Mouse (Mus musculus): ENCODE measurements around the gene Cpt1a. TPM values are rescaled to one million over a fixed set of nuclear protein-coding genes. Genes with fewer than 3 reads are reported as not detected.

Gene Cpt1a
- total and polyA plus RNA-seq, 2 experiments from 2014 or later = 15.7 to 35.8 TPM

DNA sequence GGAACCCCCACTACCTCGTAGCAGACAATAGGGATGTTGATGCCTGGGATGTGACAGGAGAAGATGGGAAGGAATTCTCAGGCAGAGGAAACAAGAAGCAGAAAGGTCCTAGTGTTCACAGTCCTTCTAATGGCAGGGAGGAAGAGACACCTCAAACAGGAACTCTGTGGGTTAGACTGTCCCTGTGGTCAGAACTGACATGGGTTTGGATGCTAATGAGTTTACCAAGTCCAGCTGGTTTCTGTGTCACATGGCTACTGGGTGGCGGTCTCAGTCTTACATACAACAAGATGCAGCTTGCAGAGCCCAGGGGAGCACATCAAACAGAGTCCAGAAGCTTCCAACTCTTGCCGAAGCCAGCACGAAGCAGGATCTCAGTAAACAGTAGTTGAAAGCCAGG, 18.1 kb upstream of the Cpt1a start:
- Histone ChIP-seq H3K4me3 (ENCODE audit: low read depth, low read length) (no peak overlapping the region), H3K36me3 (ENCODE audit: insufficient read depth, low read length) (no peaks in the 10 kb centered on the region), H3K27me3 (ENCODE audit: insufficient read depth, low read length) (no peaks in the 10 kb centered on the region), H3K4me1 (ENCODE audit: insufficient read depth, low read length) (no peaks in the 10 kb centered on the region), H3K9ac (replicated peaks; ENCODE audit: low read length, poor library complexity, severe bottlenecking) (no peak overlapping the region), H3K27ac (ENCODE audit: low read depth, low read length) (no peak overlapping the region), H3K9me3 (ENCODE audit: low read length) (no peaks in the 10 kb centered on the region), H3K4me2 (ENCODE audit: low read depth, low read length, poor library complexity, severe bottlenecking) (no peak overlapping the region)
- no peak for TF ChIP-seq CTCF (IDR thresholded peaks at IDR 0.05)
- 53% methylated on average over 4 of the region's 4 CpGs for WGBS
- ATAC-seq (ENCODE audit: low FRiP score) = no peak
- no peak for DNase-seq (ENCODE audit: low spot score)

DNA sequence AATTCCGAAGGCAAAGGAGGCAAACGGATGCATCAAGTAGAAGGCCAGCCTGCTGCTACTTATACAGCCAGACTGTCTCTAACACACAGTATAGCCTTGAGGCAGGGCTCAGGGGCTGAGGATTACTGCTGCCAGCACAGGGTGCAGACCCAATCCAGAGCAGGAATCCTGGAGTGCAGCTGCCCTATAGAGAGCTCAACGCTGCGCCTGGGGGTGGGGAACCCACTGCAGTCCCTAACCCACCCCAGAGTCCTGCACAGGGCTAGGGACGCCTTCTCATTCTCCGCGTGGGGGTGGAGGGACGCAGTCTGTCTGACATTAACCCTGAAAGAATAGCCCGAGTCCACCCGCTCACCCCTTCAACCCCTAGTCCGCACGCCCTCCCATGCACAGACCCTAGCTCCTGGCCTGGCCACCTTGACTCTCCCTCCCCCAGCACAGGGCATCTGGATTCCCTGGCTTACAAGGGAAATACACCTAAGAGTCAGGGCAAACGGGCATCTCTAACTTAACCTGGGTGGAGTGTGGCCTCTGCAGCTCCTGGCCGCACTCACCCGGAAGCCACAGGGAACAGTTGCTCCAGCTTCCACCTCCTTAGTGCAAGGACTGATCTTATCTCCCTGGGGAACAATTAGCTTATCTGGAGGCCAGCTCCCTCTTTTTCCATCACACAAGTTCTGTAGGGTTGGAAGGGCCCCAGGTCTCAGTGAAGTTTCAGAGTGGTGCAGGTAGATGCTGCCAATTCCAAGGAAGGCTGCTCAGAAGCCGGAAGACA, 14.8 kb upstream of the Cpt1a start:
- H3K27ac ChIP-seq (ENCODE audit: low read depth, low read length) = no peak overlapping the region
- DNase-seq (ENCODE audit: low spot score) (no peak), ATAC-seq (ENCODE audit: low FRiP score) (no peak)
- H3K9me3 ChIP-seq (ENCODE audit: low read length) = no peaks in the 10 kb centered on the region
- 50% methylated on average over 16 of the region's 16 CpGs for WGBS
- TF ChIP-seq CTCF (IDR thresholded peaks at IDR 0.05) = no peak
- H3K4me3 ChIP-seq (ENCODE audit: low read depth, low read length) = no peak overlapping the region
- H3K9ac ChIP-seq (replicated peaks; ENCODE audit: low read length, poor library complexity, severe bottlenecking) = no peak overlapping the region
- H3K27me3 ChIP-seq (ENCODE audit: insufficient read depth, low read length) = no peaks in the 10 kb centered on the region
- no peak overlapping the region for H3K4me2 ChIP-seq (ENCODE audit: low read depth, low read length, poor library complexity, severe bottlenecking)
- no peaks in the 10 kb centered on the region for H3K4me1 ChIP-seq (ENCODE audit: insufficient read depth, low read length)
- H3K36me3 ChIP-seq (ENCODE audit: insufficient read depth, low read length) = no peaks in the 10 kb centered on the region

DNA sequence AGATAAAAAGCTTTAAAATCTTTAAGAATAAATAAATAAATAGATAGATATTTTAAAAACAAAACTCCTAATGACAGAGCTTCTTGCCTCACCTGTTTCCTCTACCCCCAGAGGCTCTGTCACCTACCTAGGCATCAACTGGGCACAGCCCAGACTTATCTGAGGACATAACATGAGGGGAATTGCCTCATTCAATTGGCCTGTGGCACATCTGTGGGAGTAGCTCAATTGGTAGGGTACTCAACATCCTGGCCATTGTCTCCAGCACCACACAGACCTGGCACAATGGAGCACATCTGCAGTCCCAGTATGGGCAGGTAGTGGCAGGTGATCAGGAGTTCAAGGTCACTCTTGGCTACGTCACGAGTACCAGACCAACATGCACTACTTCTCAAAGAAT, 2.8 kb upstream of the Cpt1a start:
- Histone ChIP-seq H3K36me3 (ENCODE audit: insufficient read depth, low read length) (no peaks in the 10 kb centered on the region), H3K9ac (replicated peaks; ENCODE audit: low read length, poor library complexity, severe bottlenecking) (no peak overlapping the region), H3K4me1 (ENCODE audit: insufficient read depth, low read length) (no peaks in the 10 kb centered on the region), H3K4me2 (ENCODE audit: low read depth, low read length, poor library complexity, severe bottlenecking) (no peak overlapping the region), H3K27ac (ENCODE audit: low read depth, low read length) (no peak overlapping the region), H3K4me3 (ENCODE audit: low read depth, low read length) (no peak overlapping the region), H3K27me3 (ENCODE audit: insufficient read depth, low read length) (peaks cover 16% of the 10 kb centered on the region), H3K9me3 (ENCODE audit: low read length) (no peaks in the 10 kb centered on the region)
- TF ChIP-seq CTCF (IDR thresholded peaks at IDR 0.05) = no peak
- DNase-seq (ENCODE audit: low spot score) (no peak), ATAC-seq (ENCODE audit: low FRiP score) (no peak)
- 100% methylated on average over 2 of the region's 2 CpGs for WGBS

DNA sequence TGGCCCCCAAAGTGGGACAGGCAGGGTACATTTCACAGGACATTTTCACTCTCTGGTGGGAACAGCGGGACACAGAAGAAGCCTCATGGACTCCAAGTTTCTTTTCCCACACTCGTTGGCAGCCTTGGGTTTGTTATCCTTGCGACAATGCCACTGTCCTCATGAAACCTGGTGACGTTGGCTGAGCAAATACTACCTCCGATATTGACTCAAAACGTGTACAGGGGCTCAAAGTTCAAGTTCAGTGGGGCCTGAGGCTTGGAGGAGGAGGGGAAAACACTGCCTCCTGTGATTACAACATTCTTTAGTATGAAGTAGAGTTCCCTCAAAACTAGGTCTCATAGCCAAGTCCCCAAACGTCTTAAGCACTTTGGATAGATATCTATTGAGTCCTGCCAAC, 2.0 kb upstream of the Cpt1a start:
- Histone ChIP-seq H3K9me3 (ENCODE audit: low read length) (no peaks in the 10 kb centered on the region), H3K4me3 (ENCODE audit: low read depth, low read length) (no peak overlapping the region), H3K36me3 (ENCODE audit: insufficient read depth, low read length) (no peaks in the 10 kb centered on the region), H3K4me1 (ENCODE audit: insufficient read depth, low read length) (no peaks in the 10 kb centered on the region), H3K9ac (replicated peaks; ENCODE audit: low read length, poor library complexity, severe bottlenecking) (no peak overlapping the region), H3K4me2 (ENCODE audit: low read depth, low read length, poor library complexity, severe bottlenecking) (no peak overlapping the region), H3K27ac (ENCODE audit: low read depth, low read length) (no peak overlapping the region), H3K27me3 (ENCODE audit: insufficient read depth, low read length) (peaks cover 16% of the 10 kb centered on the region)
- no peak for TF ChIP-seq CTCF (IDR thresholded peaks at IDR 0.05)
- WGBS = 82% methylated on average over 7 of the region's 7 CpGs
- DNase-seq (ENCODE audit: low spot score) = no peak
- ATAC-seq (ENCODE audit: low FRiP score) = no peak

DNA sequence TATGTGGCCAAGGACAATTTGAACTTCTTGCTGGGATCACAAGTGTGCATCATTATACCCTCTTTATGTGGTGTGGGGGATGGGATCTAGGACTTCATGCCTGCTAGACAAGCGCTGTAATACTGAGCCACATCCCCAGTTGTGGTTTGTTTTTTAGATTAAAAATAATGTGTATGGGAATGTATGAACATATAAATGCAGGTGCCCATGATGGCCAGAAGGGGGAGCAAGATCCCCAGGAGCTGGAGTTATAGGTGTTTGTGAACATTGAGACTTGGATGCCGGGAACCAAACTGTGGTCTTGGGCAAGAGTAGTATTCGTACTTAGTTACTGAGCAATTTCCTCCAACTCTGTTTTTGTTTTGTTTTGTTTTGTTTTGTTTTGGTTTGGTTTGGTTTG, 1.3 kb upstream of the Cpt1a start:
- H3K4me3 ChIP-seq (ENCODE audit: low read depth, low read length) = no peak overlapping the region
- no peaks in the 10 kb centered on the region for H3K36me3 ChIP-seq (ENCODE audit: insufficient read depth, low read length)
- 88% methylated on average over 3 of the region's 3 CpGs for WGBS
- H3K9ac ChIP-seq (replicated peaks; ENCODE audit: low read length, poor library complexity, severe bottlenecking) = no peak overlapping the region
- TF ChIP-seq CTCF (IDR thresholded peaks at IDR 0.05) = peak; percentile 56
- H3K27me3 ChIP-seq (ENCODE audit: insufficient read depth, low read length) = peaks cover 16% of the 10 kb centered on the region
- DNase-seq (ENCODE audit: low spot score) (no peak), ATAC-seq (ENCODE audit: low FRiP score) (no peak)
- no peak overlapping the region for H3K4me2 ChIP-seq (ENCODE audit: low read depth, low read length, poor library complexity, severe bottlenecking)
- no peaks in the 10 kb centered on the region for H3K9me3 ChIP-seq (ENCODE audit: low read length)
- H3K4me1 ChIP-seq (ENCODE audit: insufficient read depth, low read length) = no peaks in the 10 kb centered on the region
- H3K27ac ChIP-seq (ENCODE audit: low read depth, low read length) = no peak overlapping the region

DNA sequence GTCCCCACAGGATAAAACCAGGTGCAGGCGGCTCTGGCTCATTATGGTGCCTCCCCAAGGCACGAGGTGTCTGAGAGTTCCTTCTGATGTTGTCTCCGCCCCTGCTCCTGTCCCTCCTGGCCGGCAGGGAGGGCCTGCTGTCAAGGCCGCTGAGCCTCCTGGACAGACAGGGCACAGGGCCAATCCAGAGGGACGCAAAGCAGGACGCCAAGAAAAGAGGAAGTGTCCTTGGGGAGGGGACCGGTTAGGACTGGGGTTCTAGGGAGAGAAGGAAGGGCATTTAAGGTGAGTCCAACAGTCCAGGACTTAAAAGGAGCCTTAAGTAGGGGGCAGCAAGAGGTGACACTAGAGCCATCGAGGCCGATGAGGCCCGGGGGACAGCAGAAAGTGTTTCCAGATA, 517 bp upstream of the Cpt1a start:
- H3K27ac ChIP-seq (ENCODE audit: low read depth, low read length) = no peak overlapping the region
- TF ChIP-seq CTCF (IDR thresholded peaks at IDR 0.05) = no peak
- H3K27me3 ChIP-seq (ENCODE audit: insufficient read depth, low read length) = peaks cover 16% of the 10 kb centered on the region
- peak overlapping the region; percentile 46; the same call in 1 of the 2 replicates for H3K4me3 ChIP-seq (ENCODE audit: low read depth, low read length)
- H3K9me3 ChIP-seq (ENCODE audit: low read length) = no peaks in the 10 kb centered on the region
- no peaks in the 10 kb centered on the region for H3K4me1 ChIP-seq (ENCODE audit: insufficient read depth, low read length)
- H3K4me2 ChIP-seq (ENCODE audit: low read depth, low read length, poor library complexity, severe bottlenecking) = peak overlapping the region; percentile 72
- WGBS = 10% methylated on average over 11 of the region's 11 CpGs
- H3K9ac ChIP-seq (replicated peaks; ENCODE audit: low read length, poor library complexity, severe bottlenecking) = no peak overlapping the region
- DNase-seq (ENCODE audit: low spot score) = no peak
- no peaks in the 10 kb centered on the region for H3K36me3 ChIP-seq (ENCODE audit: insufficient read depth, low read length)
- ATAC-seq (ENCODE audit: low FRiP score) = no peak

Data from midbrain, postnatal 0 days (tissue).